Mouse (Mus musculus) thymus, postnatal 0 days (tissue): ENCODE measurements around the gene Phactr2. TPM values are rescaled to one million over a fixed set of nuclear protein-coding genes. Genes with fewer than 3 reads are reported as not detected.

Experiments
- DNase-seq: peaks from one replicate; pipeline ENCODE4 v3.0.0-alpha.2; 2015; ENCODE audit warnings: low spot score
- polyA plus RNA-seq: library from polyadenylated mRNA; unstranded; fragments of >200 nt; fragmentation: Nextera tagmentation; extraction: Ambion mirVana; gene quantifications from 2 replicates; pipeline ENCODE4 v1.2.1, GENCODE M21; 2015

The Phactr2 gene
- polyA plus RNA-seq, 1 experiment from 2014 or later = 7.0 TPM

DNA sequence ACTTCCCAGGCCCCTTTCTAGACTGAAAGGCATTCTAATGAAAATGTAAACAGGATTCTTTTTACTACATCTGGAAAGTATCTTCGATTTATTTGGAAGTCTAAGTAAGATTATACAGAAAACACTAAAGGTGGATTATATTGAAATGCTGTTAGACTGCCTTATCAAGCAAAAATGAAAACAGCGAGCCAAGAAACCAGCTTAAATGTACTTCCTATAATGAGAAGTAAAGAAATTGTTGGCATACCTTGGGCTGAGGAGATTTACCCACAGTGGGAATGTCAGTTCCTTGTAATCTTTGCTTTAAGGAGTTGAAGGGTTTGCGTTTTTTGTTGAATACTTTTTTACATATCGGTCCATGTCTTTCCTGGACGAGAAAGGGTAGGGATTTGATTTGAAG lies 305.8 kb downstream of the Phactr2 start:
- no peak for DNase-seq

DNA sequence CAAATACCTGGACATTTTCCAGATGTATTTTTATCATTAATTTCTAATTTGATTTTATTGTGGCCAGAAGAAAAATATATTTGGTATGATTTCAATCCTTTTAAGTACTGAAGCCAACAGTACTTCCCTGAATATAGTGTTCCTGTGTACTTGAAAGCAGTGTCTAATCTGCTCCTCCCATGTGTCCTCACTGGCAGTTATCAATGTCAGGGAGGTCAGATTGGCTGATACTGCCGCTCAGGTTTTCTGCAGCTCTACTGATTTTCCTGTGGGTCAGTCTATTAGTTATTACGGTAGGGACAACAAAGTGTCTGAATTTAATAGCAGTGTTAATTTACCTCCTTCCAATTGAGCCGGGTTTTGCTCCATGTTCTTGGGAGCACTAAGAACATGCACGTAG lies 312.2 kb downstream of the Phactr2 start:
- no peak for DNase-seq

GRCm38 (mm10) chr10:13160913-13161312 lies 313.3 kb downstream of the Phactr2 start:
- DNase-seq = no peak

Other genes starting within 250 kb of the Phactr2 start
- gene Fuca2, start 25.1 kb upstream of the Phactr2 start, polyA plus RNA-seq = 50.9 and 53.1 TPM in 2 replicates
- gene Adat2, start 78.5 kb upstream of the Phactr2 start, polyA plus RNA-seq = 6.7 and 6.9 TPM in 2 replicates
- 24.0 and 24.6 TPM in 2 replicates for gene Pex3, start 78.7 kb upstream of the Phactr2 start, polyA plus RNA-seq